Mouse (Mus musculus) forebrain, embryonic 11.5 days (tissue): Measurements from ENCODE around the gene Sept9. TPM values are rescaled to one million over a fixed set of nuclear protein-coding genes. Genes with fewer than 3 reads are reported as not detected.

Experiments
- ATAC-seq: fragments of 200-750 bp; cut with Nextera tagmentation; replicated peaks from 2 replicates; pipeline ENCODE4 v1.8.0; 2017; ENCODE audit warnings: moderate TSS enrichment; ENCODE audit not compliant: low FRiP score
- DNase-seq: peaks from one replicate; pipeline ENCODE4 v3.0.0-alpha.2; 2017; ENCODE audit warnings: low spot score
- H3K27ac ChIP-seq: fragments of 300-500 bp; sonication (generic); 2 replicates; pipeline ENCODE4 v1.5.1; 2014; ENCODE audit warnings: low read depth, low read length
- H3K27me3 ChIP-seq: fragments of 300-500 bp; sonication (generic); 2 replicates; pipeline ENCODE4 v1.6.1; 2014; ENCODE audit warnings: mild to moderate bottlenecking, low read length, mixed read lengths; ENCODE audit not compliant: control insufficient read depth, insufficient read depth
- H3K36me3 ChIP-seq: fragments of 300-500 bp; sonication (generic); 2 replicates; pipeline ENCODE4 v1.6.1; 2014; ENCODE audit warnings: mild to moderate bottlenecking, low read length, moderate library complexity, mixed read lengths; ENCODE audit not compliant: control insufficient read depth, insufficient read depth
- H3K4me1 ChIP-seq: fragments of 300-500 bp; sonication (generic); replicated peaks from 2 replicates; pipeline ENCODE4 v1.6.1; 2014; ENCODE audit warnings: low read length, mixed read lengths; ENCODE audit not compliant: control insufficient read depth, insufficient read depth
- H3K4me2 ChIP-seq: fragments of 300-500 bp; sonication (generic); 2 replicates; pipeline ENCODE4 v1.6.1; 2014; ENCODE audit warnings: low read depth, mild to moderate bottlenecking, low read length, moderate library complexity, mixed read lengths; ENCODE audit not compliant: severe bottlenecking
- H3K4me3 ChIP-seq: fragments of 300-500 bp; sonication (generic); 2 replicates; pipeline ENCODE4 v1.5.1; 2014; ENCODE audit warnings: low read depth, low read length
- H3K9ac ChIP-seq: fragments of 300-500 bp; sonication (generic); 2 replicates; pipeline ENCODE4 v1.6.1; 2014; ENCODE audit warnings: low read length
- H3K9me3 ChIP-seq: fragments of 300-500 bp; sonication (generic); 2 replicates; pipeline ENCODE4 v1.6.1; 2016; ENCODE audit warnings: low read length, mixed read lengths; ENCODE audit not compliant: control insufficient read depth
- WGBS: fragments of 180-500 bp; shearing (Covaris S2); extraction: QIAGEN DNeasy Blood & Tissue Kit; methylation state at CpG from one replicate; pipeline ENCODE4 v1.1.7; 2014; 5-methylcytosine and 5-hydroxymethylcytosine counted together
- polyA plus RNA-seq: library from polyadenylated mRNA; unstranded; fragments of >200 nt; fragmentation: Nextera tagmentation; extraction: Ambion mirVana; gene quantifications from 2 replicates; pipeline ENCODE4 v1.2.1, GENCODE M21; 2014

Sept9 gene
- polyA plus RNA-seq, 1 experiment from 2014 or later, result 172 TPM

GRCm38 (mm10) chr11:117314520-117314919 is 115.1 kb downstream of the Sept9 start:
- no peak for DNase-seq
- H3K27me3 ChIP-seq, result no peaks in the 10 kb centered on the region
- H3K4me2 ChIP-seq, result no peak overlapping the region
- H3K4me1 ChIP-seq, result peaks cover 36% of the 10 kb centered on the region
- no peak overlapping the region for H3K27ac ChIP-seq
- H3K9ac ChIP-seq, result no peak overlapping the region
- ATAC-seq, result no peak
- H3K9me3 ChIP-seq, result no peaks in the 10 kb centered on the region
- H3K4me3 ChIP-seq, result no peak overlapping the region
- WGBS, result 90% methylated on average over 8 of the region's 8 CpGs
- no peaks in the 10 kb centered on the region for H3K36me3 ChIP-seq

- Histone ChIP-seq H3K9me3 (no peaks in the 10 kb centered on the region), H3K4me1 (peaks cover 40% of the 10 kb centered on the region), H3K27me3 (no peaks in the 10 kb centered on the region), H3K27ac (no peak overlapping the region), H3K36me3 (no peaks in the 10 kb centered on the region), H3K4me3 (no peak overlapping the region), H3K4me2 (no peak overlapping the region), H3K9ac (no peak overlapping the region)
- DNase-seq (no peak), ATAC-seq (no peak)
- 90% methylated on average over 11 of the region's 11 CpGs for WGBS
Measured at GRCm38 (mm10) chr11:117315309-117315708, 115.8 kb downstream of the Sept9 start.

DNA sequence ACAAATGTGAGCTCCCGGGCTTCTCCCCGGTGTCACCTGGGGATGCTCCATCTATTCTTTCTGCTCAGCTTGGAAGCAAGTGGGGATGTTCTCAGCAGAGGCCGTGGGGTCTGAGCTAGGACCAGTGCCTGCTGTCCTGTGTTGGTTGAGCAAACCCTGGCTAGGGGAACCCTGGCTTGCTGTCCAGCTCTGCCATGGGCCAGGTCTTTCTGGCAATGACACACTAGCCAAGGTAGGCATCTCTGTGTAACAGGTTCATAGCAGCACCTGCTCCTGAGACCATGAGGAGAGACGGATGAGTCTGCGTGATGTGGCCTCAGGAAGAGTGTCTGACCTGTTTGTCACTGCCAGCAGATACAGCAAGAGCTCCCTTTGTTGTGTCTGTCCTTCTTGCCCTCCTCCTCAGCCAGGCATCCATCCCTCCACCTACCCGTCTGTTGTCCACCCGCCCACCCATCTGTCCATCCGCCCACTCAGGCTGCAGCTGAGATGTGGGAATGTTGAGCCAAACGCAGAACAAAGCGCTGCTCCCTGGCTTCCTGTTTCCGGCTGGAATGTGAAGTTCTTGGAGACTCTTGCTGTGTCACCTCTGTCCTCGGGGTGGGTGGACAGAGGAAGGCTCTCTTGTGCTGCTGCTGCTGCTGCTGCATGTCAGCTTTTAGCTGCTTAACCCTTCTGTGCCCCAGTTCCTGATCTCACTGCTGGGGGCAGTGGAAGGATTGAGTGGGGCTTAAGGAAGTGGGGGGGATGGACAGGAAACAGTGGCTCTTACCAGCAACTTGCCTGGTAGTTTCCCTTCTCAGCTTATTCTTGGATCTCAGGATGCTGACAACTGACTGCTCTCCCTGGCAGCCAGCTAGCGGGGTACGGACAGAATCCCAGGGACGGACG is 117.2 kb downstream of the Sept9 start:
- WGBS, result 57% methylated on average over 16 of the region's 16 CpGs
- H3K4me3 ChIP-seq, result no peak overlapping the region
- no peak for DNase-seq

DNA sequence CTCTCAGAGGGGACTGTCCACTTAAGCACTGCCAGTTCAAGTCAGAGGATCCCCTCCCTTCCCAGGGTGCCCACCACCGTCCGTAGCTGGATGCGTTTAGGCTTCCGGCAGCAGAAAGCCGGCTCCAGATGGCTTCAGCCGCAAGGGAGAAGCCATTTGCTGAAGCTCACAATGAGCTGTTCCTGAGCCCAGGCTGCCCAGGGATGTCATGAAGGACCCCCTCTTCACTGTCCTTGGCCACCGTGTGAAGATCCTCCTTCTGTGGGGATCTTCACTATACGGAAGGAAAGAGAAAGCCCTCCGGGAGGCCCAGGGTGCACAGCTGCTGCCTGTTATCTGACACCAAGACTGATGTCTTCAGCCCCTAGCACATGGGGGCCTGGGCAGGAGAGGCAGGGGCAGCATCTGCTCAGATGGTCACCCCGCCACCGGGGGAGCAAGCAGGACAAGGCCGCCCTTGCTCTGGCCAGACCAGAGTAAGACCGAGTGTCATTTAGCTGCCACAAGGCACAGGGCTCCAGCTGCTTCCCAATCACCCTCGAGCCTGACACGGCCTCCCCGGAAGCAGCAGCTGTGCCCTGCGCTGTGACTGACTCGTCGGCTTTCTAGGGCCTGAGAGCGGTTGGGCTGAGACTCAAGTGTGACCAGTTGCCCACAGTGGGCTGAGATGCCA is 118.1 kb downstream of the Sept9 start:
- H3K36me3 ChIP-seq, result no peaks in the 10 kb centered on the region
- peak overlapping the region; percentile 24 for H3K9ac ChIP-seq
- H3K9me3 ChIP-seq, result no peaks in the 10 kb centered on the region
- DNase-seq (no peak), ATAC-seq (peak; percentile 42; the same call in 1 of the 2 replicates)
- no peak overlapping the region for H3K4me2 ChIP-seq
- peaks cover 39% of the 10 kb centered on the region for H3K4me1 ChIP-seq
- no peak overlapping the region for H3K4me3 ChIP-seq
- H3K27ac ChIP-seq, result peak overlapping the region; percentile 61
- H3K27me3 ChIP-seq, result no peaks in the 10 kb centered on the region
- WGBS, result 51% methylated on average over 20 of the region's 20 CpGs

More for the DNA sequence above, 117.2 kb downstream of the Sept9 start:
- H3K27ac ChIP-seq, result peak overlapping the region; percentile 61; the same call in 1 of the 2 replicates
- no peaks in the 10 kb centered on the region for H3K36me3 ChIP-seq
- no peaks in the 10 kb centered on the region for H3K27me3 ChIP-seq
- no peaks in the 10 kb centered on the region for H3K9me3 ChIP-seq
- H3K9ac ChIP-seq, result peak overlapping the region; percentile 39; the same call in 1 of the 2 replicates
- ATAC-seq, result no peak
- H3K4me1 ChIP-seq, result peaks cover 40% of the 10 kb centered on the region
- no peak overlapping the region for H3K4me2 ChIP-seq

DNA sequence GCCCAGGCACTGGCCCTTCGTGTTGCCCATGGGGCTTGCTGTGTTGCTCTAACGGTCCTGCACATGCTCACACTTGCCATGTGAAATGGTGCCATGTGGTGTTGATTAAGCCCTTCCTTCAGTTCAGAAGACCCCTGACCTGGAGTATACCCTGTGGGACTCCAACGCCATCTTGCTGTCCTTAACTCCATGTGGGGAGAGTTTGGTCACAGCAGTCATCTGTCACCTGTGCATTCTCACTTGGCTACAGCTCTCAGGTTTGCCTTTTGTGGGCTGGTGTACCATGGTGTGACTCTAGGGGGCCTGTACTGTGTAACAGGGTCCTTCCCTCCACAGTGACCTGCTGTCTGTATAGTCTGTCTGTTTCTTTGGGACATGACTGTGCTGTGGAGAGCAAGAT is 118.7 kb downstream of the Sept9 start:
- ATAC-seq, result no peak; the same call in 1 of the 2 replicates
- H3K4me2 ChIP-seq, result no peak overlapping the region
- no peak overlapping the region; the same call in 1 of the 2 replicates for H3K9ac ChIP-seq
- 73% methylated on average over 3 of the region's 3 CpGs for WGBS
- H3K4me3 ChIP-seq, result no peak overlapping the region
- H3K9me3 ChIP-seq, result no peaks in the 10 kb centered on the region
- H3K4me1 ChIP-seq, result peaks cover 35% of the 10 kb centered on the region
- H3K27me3 ChIP-seq, result no peaks in the 10 kb centered on the region
- no peaks in the 10 kb centered on the region for H3K36me3 ChIP-seq
- peak overlapping the region; percentile 61 for H3K27ac ChIP-seq
- no peak for DNase-seq

- ATAC-seq (no peak), DNase-seq (no peak)
- Histone ChIP-seq H3K9me3 (no peaks in the 10 kb centered on the region), H3K4me2 (no peak overlapping the region), H3K4me3 (no peak overlapping the region), H3K36me3 (no peaks in the 10 kb centered on the region), H3K27me3 (no peaks in the 10 kb centered on the region), H3K4me1 (peaks cover 35% of the 10 kb centered on the region), H3K27ac (peak overlapping the region; percentile 61), H3K9ac (no peak overlapping the region)
- 67% methylated on average over 12 of the region's 12 CpGs for WGBS
Measured at GRCm38 (mm10) chr11:117318731-117319542, 119.5 kb downstream of the Sept9 start.

DNA sequence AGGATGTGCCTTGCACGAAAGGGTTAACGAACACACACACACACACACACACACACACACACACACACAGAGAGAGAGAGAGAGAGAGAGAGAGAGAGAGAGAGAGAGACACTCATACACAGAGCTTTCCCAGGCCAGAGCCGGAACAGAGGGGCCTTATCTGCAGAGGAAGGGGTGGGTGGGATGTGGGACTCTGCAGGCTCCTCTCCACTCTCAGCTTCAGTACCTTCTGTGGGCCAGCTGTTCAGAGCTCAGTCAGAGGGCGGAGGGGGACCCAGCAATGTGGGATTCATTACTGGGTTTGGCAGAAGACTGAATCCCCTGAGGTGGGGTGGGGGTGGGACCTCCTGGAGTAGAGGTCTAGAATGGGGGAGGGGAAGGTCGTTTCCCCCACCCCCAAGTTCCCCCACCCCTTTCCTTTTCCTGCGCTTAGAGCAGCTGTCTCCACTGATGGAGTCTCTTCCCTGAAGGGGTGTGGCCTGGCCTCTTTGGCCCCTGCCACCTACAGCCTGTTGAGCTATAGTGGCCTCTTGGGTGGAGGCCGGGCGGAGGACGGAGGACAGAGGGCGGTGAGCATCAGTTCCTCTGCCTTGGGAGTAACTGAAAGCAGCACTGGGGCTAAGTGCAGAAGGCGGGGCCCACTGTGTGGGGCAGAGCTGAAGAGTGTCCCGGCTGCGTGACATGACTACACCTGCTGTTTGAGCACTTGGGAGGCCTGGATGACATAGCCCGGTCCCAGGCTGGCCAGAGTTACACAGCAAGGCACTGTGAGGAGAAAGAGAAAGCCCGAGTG is 120.3 kb downstream of the Sept9 start:
- DNase-seq (no peak), ATAC-seq (peak; percentile 29; the same call in 1 of the 2 replicates)
- H3K9ac ChIP-seq, result no peak overlapping the region
- 49% methylated on average over 14 of the region's 15 CpGs for WGBS
- H3K36me3 ChIP-seq, result no peaks in the 10 kb centered on the region
- peaks cover 35% of the 10 kb centered on the region for H3K4me1 ChIP-seq
- H3K27me3 ChIP-seq, result no peaks in the 10 kb centered on the region
- H3K27ac ChIP-seq, result no peak overlapping the region; the same call in 1 of the 2 replicates
- no peak overlapping the region for H3K4me3 ChIP-seq
- no peaks in the 10 kb centered on the region for H3K9me3 ChIP-seq
- H3K4me2 ChIP-seq, result 0 out of 2 replicates have a peak overlapping the region, but pooled peaks have one; percentile 8
